Mouse (Mus musculus) right cerebral cortex, postnatal 4 days (tissue): ENCODE data around the gene Rcc1l.

ENCODE experiments used
- DNase-seq: peaks from one replicate; pipeline ENCODE4 v3.0.0-alpha.2; 2022

Gene Rcc1l

GRCm38 (mm10) chr5:134176169-134176881 is at the start of gene Rcc1l:
Rcc1l (minus strand) TSS chr5:134176774.
- DNase-seq = peak; percentile 81

- no peak for DNase-seq
These were observed 48.7 kb upstream of the Rcc1l start for GRCm38 (mm10) chr5:134225110-134225901.

DNA sequence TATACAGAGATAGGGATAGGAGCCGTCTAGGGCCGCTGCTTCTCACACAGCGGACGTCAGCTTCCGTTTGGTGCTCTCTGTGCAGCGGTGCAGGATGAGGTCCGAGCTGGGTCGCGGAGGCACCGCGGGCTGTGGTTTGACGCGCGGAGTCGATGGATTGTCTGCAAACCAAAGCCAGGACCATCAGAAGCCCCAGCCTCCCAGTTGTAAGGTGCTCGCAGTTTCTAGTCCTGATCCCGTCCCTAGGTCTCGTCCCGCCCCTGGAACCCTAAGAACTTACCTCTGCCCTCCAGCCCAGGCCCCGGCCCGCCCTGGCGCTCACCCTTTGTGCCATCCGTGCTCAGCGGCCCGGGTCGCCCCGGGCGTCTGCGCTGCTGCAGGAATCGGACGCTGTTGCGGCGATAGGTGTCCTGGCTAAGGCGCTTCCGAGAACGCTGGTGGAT is 45.2 kb upstream of the Rcc1l start:
- DNase-seq = no peak

DNA sequence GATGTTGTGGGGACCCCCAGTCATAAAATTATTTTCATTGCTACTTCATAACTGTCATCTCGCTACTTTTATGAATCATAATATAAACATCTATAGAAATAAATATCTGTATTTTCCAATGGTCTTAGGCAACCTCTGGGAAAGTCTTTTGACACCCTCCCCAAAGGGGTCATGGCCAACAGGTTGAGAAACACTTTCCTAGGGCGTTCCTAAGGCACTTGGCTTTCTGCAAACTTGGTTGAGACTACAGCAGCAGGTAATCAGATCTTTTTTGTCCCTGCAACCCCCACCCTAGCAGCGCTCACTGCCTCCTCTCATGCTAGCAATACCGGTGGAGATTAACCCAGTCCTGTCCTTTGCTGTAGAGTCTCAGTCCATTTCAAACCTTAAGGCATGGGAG is 44.7 kb upstream of the Rcc1l start:
- DNase-seq = no peak

GRCm38 (mm10) chr5:134217900-134218299 is 41.3 kb upstream of the Rcc1l start:
- DNase-seq = no peak

GRCm38 (mm10) chr5:134214021-134214806 is 37.6 kb upstream of the Rcc1l start:
- no peak for DNase-seq

- DNase-seq = no peak
These were observed 33.5 kb upstream of the Rcc1l start for GRCm38 (mm10) chr5:134209931-134210554.

- no peak for DNase-seq
These were observed 30.1 kb upstream of the Rcc1l start for GRCm38 (mm10) chr5:134206721-134207120.

GRCm38 (mm10) chr5:134193664-134194063 is 17.1 kb upstream of the Rcc1l start:
- no peak for DNase-seq

- no peak for DNase-seq
These were observed 12.0 kb upstream of the Rcc1l start for GRCm38 (mm10) chr5:134188571-134188970.

GRCm38 (mm10) chr5:134186961-134187731 is 10.6 kb upstream of the Rcc1l start:
- DNase-seq = peak; percentile 54

GRCm38 (mm10) chr5:134186059-134186458 is 9.5 kb upstream of the Rcc1l start:
- no peak for DNase-seq

DNA sequence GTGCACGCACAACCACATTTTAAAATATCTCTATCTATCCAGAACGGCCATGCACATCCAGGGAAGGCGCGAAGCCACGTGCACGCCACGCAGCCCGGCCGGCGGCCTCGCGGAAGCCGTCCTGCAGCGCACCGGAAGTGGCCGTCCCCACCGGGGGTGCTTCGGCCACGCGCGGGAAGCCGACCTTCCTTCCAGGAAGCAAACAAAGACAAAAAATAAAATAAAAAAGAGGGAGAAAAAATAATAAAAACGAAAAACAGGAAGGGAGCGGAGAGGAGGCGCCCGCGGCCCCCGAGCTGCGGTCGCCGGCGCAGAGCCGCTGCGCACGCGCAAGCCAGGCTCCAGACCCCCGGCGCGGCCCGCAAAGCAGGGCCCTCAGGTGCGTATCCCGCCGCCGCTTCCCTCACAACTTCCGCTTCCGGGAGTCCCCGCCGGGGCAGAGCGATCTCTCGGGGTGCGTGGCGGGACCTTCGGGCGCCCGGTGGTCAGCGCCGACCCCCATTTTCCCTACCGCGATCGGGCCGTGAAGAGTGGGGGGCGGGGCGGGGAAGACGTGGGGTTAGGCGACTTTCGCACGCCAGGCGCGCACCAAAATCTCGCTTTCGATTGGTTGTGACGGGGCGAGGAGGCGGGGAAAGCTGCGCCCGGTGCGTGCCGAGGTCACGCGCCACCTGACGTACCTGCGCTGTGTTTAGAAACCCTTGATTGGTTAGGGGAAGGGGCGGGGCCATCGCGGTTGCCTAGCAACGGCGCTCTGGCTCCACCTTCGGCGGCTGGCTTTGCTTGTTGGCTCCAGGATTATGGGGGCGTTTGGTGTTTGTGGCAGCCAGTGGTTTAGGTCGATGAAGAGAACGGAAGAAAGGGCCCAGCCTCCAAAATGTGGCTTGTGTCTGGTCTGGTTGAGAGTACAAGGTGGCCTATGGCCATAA is 7.6 kb upstream of the Rcc1l start, which contains the start of gene Gtf2ird2:
Gene Gtf2ird2, plus strand, starts transcription at position 140 of the 929 bp plus-strand sequence.
- DNase-seq = peak; percentile 97

GRCm38 (mm10) chr5:134183162-134183561 is 6.6 kb upstream of the Rcc1l start:
- DNase-seq = no peak

DNA sequence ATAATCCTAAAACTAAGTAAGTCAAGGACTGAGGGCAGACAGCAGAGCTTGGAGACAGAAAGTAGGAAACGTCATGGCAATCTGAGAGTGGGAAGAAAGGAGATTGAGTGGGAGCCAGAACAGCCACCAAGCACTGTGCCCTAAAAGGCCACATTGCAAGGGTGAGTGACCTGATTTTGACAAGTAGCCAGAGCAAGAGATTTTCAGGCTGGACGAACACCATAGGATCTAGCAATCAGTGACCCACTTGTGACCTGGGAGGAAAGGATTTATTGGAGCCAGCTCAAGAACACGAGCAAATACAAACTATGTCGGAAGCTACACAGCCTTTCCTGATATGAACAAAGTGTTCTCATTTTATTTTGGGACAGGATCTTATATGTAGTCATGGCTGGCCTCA is 6.2 kb upstream of the Rcc1l start:
- no peak for DNase-seq

- no peak for DNase-seq
These were observed 5.6 kb upstream of the Rcc1l start for GRCm38 (mm10) chr5:134182172-134182571.

GRCm38 (mm10) chr5:134179871-134180270 is 3.3 kb upstream of the Rcc1l start:
- peak; percentile 85 for DNase-seq

DNA sequence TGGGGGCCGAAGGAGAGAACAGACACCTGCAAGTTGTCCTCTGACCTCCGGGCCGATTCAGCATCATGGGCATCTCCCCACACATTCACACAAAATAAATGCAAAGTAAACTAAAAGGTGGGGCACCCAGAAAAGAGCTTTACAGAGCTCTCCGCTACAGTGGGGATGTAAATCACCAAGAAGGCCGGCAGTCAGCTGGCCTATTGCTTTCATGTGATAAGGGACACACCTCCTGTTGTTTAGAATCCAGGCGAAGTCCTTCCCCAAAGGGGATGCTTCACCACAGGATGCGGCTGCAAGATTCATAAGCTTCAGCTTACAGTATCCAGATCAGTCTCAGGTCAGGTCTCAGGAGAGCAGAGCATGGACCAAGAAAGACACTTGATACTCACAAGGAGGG is 2.0 kb upstream of the Rcc1l start:
- no peak for DNase-seq

GRCm38 (mm10) chr5:134175696-134176095 is 878 bp downstream of the Rcc1l start:
- no peak for DNase-seq

DNA sequence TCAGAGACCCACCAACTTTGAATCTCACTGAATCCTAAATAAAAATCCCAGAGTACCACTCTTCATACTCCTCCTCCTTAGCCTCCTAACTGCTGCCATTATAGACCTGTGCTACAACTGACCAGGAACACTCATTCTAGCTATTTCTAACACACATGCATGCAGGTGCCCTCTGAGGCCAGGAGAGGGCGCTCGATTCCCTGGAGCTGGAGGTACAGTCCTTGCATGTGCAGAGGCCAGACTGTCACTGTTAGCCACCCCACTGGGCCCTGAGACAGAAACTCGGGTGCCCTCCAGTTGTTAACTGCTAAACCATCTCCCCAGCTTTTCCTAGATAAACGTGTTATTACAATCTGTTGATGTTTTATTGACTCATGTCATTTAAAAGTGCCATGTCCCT is 3.4 kb downstream of the Rcc1l start:
- DNase-seq = peak; percentile 34

DNA sequence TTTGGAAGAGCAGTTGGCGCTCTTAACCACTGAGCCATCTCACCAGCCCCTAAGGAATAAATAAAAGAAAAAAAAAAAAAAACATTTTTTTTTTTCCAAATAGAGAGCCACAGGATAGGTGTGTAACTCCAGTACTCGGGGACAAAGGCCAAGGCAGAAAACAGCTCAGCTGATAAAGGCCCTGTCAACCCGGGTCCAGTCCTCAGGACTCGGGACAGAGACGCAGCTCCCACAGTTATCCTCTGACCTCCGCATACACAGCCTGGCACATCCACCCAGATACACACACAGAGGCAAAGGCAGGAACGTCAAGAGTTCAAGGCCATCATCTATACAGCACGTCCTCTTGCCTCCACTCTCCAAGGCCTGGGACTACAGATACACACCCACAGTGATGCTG is 6.4 kb downstream of the Rcc1l start:
- DNase-seq = no peak
